Mouse (Mus musculus): ENCODE data around the gene Vopp1. TPM values are rescaled to one million over a fixed set of nuclear protein-coding genes. Genes with fewer than 3 reads are reported as not detected.

The Vopp1 gene
- not detected in 2 replicates for total RNA-seq (2012; rRNA removed)
- total RNA-seq (2014; rRNA removed): not detected in 2 replicates
- polyA plus RNA-seq (2012; ENCODE audit: insufficient read length, low read depth): 0.10 TPM in 1 of 2 replicates, not detected in the other

GRCm38 (mm10) chr6:57824422-57825258 lies at the start of gene Vopp1:
Gene Vopp1 (minus strand): TSS chr6:57825159.
- dilution Hi-C loops (cut with MboI; ENCODE audit: extremely low pct_ligation_motif_present, extremely low pct_unique_long_range_greater_than_20kb, low sequenced_read_pairs): no loop called here
- no peak within 1 kb of the TSS for H3K27ac ChIP-seq (ENCODE audit: insufficient read depth, low read depth)
- no peaks in the 10 kb centered on the region for H3K4me1 ChIP-seq (ENCODE audit: control insufficient read depth in 1 of 2, insufficient read depth in 2 of 2)
- no peak within 1 kb of the TSS for H3K4me2 ChIP-seq (ENCODE audit: insufficient read depth, low read depth, poor library complexity, severe bottlenecking)
- H3K9me3 ChIP-seq (replicated peaks; ENCODE audit: low read length): peaks cover 4% of the 10 kb centered on the region
- H3K36me3 ChIP-seq (replicated peaks in 1 of 2; ENCODE audit: control insufficient read depth in 1 of 2, insufficient read depth in 1 of 2, low read length in 1 of 2): no peaks in the 10 kb centered on the region
- H3K27me3 ChIP-seq (replicated peaks): no peaks in the 10 kb centered on the region
- in situ Hi-C loops (cut with MboI; ENCODE audit: low pct_ligation_motif_present, low pct_unique_long_range_greater_than_20kb, low sequenced_read_pairs): no loop called here
- no peaks in the 10 kb centered on the region for H3K79me2 ChIP-seq (replicated peaks; ENCODE audit: control insufficient read depth, extremely low read depth, insufficient read depth, poor library complexity, severe bottlenecking)
- H3K4me3 ChIP-seq (replicated peaks in 1 of 3; ENCODE audit: low read depth in 2 of 3, low read length in 2 of 3, poor library complexity in 1 of 3): no peak within 1 kb of the TSS
- DNase-seq (ENCODE audit: extremely low read depth): no peak
- TF ChIP-seq TCF12 (IDR thresholded peaks at IDR 0.05; ENCODE audit: low read depth, low read length): no peak
- TF ChIP-seq POLR2AphosphoS2 (IDR thresholded peaks at IDR 0.05; ENCODE audit: low read depth, low read length): no peak
- TF ChIP-seq TBP (conservative IDR thresholded peaks at IDR 0.05; ENCODE audit: low read depth, low read length): no peak
- no peak for TF ChIP-seq JUN (IDR thresholded peaks at IDR 0.05; ENCODE audit: insufficient read depth, low read depth, low read length)
- TF ChIP-seq USF2 (conservative IDR thresholded peaks at IDR 0.05; ENCODE audit: low read depth, low read length): no peak
- TF ChIP-seq JUND (conservative IDR thresholded peaks at IDR 0.05; ENCODE audit: low read depth, low read length): no peak
- TF ChIP-seq BHLHE40 (IDR thresholded peaks at IDR 0.05; ENCODE audit: low read depth, low read length): no peak
- no peak for TF ChIP-seq MAZ (IDR thresholded peaks at IDR 0.05; ENCODE audit: low read depth, low read length)
- no peak for TF ChIP-seq GABPA (IDR thresholded peaks at IDR 0.05; ENCODE audit: insufficient replicate concordance, low read depth, low read length)
- no peak within 1 kb of the TSS for H3K9ac ChIP-seq (ENCODE audit: insufficient read depth, low read depth)

GRCm38 (mm10) chr6:57859043-57860042 lies 34.4 kb upstream of the Vopp1 start:
- Histone ChIP-seq H3K27me3 (replicated peaks) (no peaks in the 10 kb centered on the region), H3K9me3 (replicated peaks; ENCODE audit: low read length) (no peaks in the 10 kb centered on the region), H3K36me3 (replicated peaks in 1 of 2; ENCODE audit: control insufficient read depth in 1 of 2, insufficient read depth in 1 of 2, low read length in 1 of 2) (no peaks in the 10 kb centered on the region), H3K4me1 (ENCODE audit: control insufficient read depth in 1 of 2, insufficient read depth in 2 of 2) (peaks cover 0 to 4% of the 10 kb centered on the region in 2 experiments; a peak in 2 of 4 replicates), H3K9ac (ENCODE audit: insufficient read depth, low read depth) (no peak overlapping the region), H3K4me3 (replicated peaks in 1 of 3; ENCODE audit: low read depth in 2 of 3, low read length in 2 of 3, poor library complexity in 1 of 3) (no peak overlapping the region), H3K79me2 (replicated peaks; ENCODE audit: control insufficient read depth, extremely low read depth, insufficient read depth, poor library complexity, severe bottlenecking) (no peaks in the 10 kb centered on the region), H3K27ac (ENCODE audit: insufficient read depth, low read depth) (no peak overlapping the region), H3K4me2 (ENCODE audit: insufficient read depth, low read depth, poor library complexity, severe bottlenecking) (peak overlapping the region; percentile 51; the same call in 1 of the 2 replicates)
- dilution Hi-C loops (cut with MboI; ENCODE audit: extremely low pct_ligation_motif_present, extremely low pct_unique_long_range_greater_than_20kb, low sequenced_read_pairs) (no loop called here), in situ Hi-C loops (cut with MboI; ENCODE audit: low pct_ligation_motif_present, low pct_unique_long_range_greater_than_20kb, low sequenced_read_pairs) (loop anchor here (25.0 kb wide), 1 partner anchor 297 kb away; no protein-coding TSS in a partner anchor)
- DNase-seq (ENCODE audit: extremely low read depth): peak; percentile 55
- peak; percentile 77 for TF ChIP-seq SMC3 (IDR thresholded peaks at IDR 0.05; ENCODE audit: low read depth, low read length)
- no peak for TF ChIP-seq BHLHE40 (IDR thresholded peaks at IDR 0.05; ENCODE audit: low read depth, low read length)
- no peak for TF ChIP-seq GABPA (IDR thresholded peaks at IDR 0.05; ENCODE audit: insufficient replicate concordance, low read depth, low read length)
- no peak for TF ChIP-seq E2F4 (IDR thresholded peaks at IDR 0.05; ENCODE audit: insufficient replicate concordance, low read depth, low read length)
- TF ChIP-seq SIN3A (IDR thresholded peaks at IDR 0.05; ENCODE audit: low read length): no peak
- no peak for TF ChIP-seq POLR2AphosphoS2 (IDR thresholded peaks at IDR 0.05; ENCODE audit: low read depth, low read length)
- TF ChIP-seq PAX5 (IDR thresholded peaks at IDR 0.05; ENCODE audit: low read length): no peak
- TF ChIP-seq RCOR1 (conservative IDR thresholded peaks at IDR 0.05; ENCODE audit: low read depth, low read length): no peak
- TF ChIP-seq NRF1 (IDR thresholded peaks at IDR 0.05; ENCODE audit: low read depth, low read length): no peak
- peak; percentile 88 for TF ChIP-seq RAD21 (IDR thresholded peaks at IDR 0.05; ENCODE audit: low read depth, low read length)
- no peak for TF ChIP-seq KAT2A (IDR thresholded peaks at IDR 0.05; ENCODE audit: insufficient replicate concordance, low read length)
- no peak for TF ChIP-seq CHD2 (IDR thresholded peaks at IDR 0.05; ENCODE audit: low read length)
- no peak for TF ChIP-seq ETS1 (conservative IDR thresholded peaks at IDR 0.05; ENCODE audit: low read depth, low read length)
- no peak for TF ChIP-seq CHD1 (IDR thresholded peaks at IDR 0.05; ENCODE audit: low read depth, low read length)
- TF ChIP-seq NELFE (IDR thresholded peaks at IDR 0.05; ENCODE audit: low read depth, low read length): no peak
- TF ChIP-seq ZKSCAN1 (IDR thresholded peaks at IDR 0.05; ENCODE audit: borderline replicate concordance, low read depth, low read length): no peak
- no peak for TF ChIP-seq JUN (IDR thresholded peaks at IDR 0.05; ENCODE audit: insufficient read depth, low read depth, low read length)
- TF ChIP-seq CTCF (conservative IDR thresholded peaks at IDR 0.05 in 1 of 2, IDR thresholded peaks at IDR 0.05 in 1 of 2; ENCODE audit: low read depth in 2 of 2, low read length in 2 of 2): peak; percentile 56 to 83
- TF ChIP-seq USF1 (IDR thresholded peaks at IDR 0.05; ENCODE audit: low read depth, low read length): no peak
- no peak for TF ChIP-seq ELF1 (IDR thresholded peaks at IDR 0.05; ENCODE audit: low read depth, low read length)
- TF ChIP-seq POLR2A (IDR thresholded peaks at IDR 0.05; ENCODE audit: low read depth, low read length): no peak
- peak; percentile 17; the same call in 1 of the 2 replicates for TF ChIP-seq ZC3H11A (IDR thresholded peaks at IDR 0.05; ENCODE audit: low read depth, low read length)

Measured in CH12.LX (cell line).